Mouse (Mus musculus) midbrain, embryonic 10.5 days (tissue): Measurements from ENCODE around the gene Anapc15. TPM values are rescaled to one million over a fixed set of nuclear protein-coding genes. Genes with fewer than 3 reads are reported as not detected.

Source experiments
- microRNA-seq: library from miRNA; unstranded; fragments of <30 nt; microRNA quantifications from one replicate; pipeline ENCODE4, GENCODE M21; 2017
- polyA plus RNA-seq: library from polyadenylated mRNA; unstranded; fragments of >200 nt; fragmentation: Nextera tagmentation; extraction: Ambion mirVana; gene quantifications from 2 replicates; pipeline ENCODE4 v1.2.1, GENCODE M21; 2016

Anapc15 gene
- polyA plus RNA-seq, 1 experiment from 2014 or later, result 123 TPM

Small RNAs within 50 kb of the gene (microRNA-seq; reads per million reads assigned to microRNA genes)
- gene Gm22655, result not detected

Other genes with a start within 250 kb of the Anapc15 start
- gene Clpb, start 200.1 kb upstream of the Anapc15 start, polyA plus RNA-seq, result 54.7 and 56.3 TPM in 2 replicates
- gene Phox2a, start 45.4 kb upstream of the Anapc15 start, polyA plus RNA-seq, result 0.83 and 2.0 TPM in 2 replicates
- gene Inppl1, start 25.5 kb upstream of the Anapc15 start, polyA plus RNA-seq, result 36.2 and 38.1 TPM in 2 replicates
- 0.70 and 1.1 TPM in 2 replicates for gene Folr2, start 6.5 kb upstream of the Anapc15 start, polyA plus RNA-seq
- 17.9 and 19.5 TPM in 2 replicates for gene Folr1, start 7.1 kb downstream of the Anapc15 start, polyA plus RNA-seq
- gene Lamtor1, start 42.2 kb downstream of the Anapc15 start, polyA plus RNA-seq, result 164 and 166 TPM in 2 replicates
- gene Tomt, start 42.6 kb downstream of the Anapc15 start, polyA plus RNA-seq, result 0.37 and 0.87 TPM in 2 replicates
- 10.6 and 12.7 TPM in 2 replicates for gene Lrrc51, start 70.2 kb downstream of the Anapc15 start, polyA plus RNA-seq
- 76.9 and 91.8 TPM in 2 replicates for gene Numa1, start 70.4 kb downstream of the Anapc15 start, polyA plus RNA-seq
- gene Il18bp, start 155.0 kb downstream of the Anapc15 start, polyA plus RNA-seq, result 3.8 and 4.1 TPM in 2 replicates
- 31.1 and 32.7 TPM in 2 replicates for gene Rnf121, start 201.8 kb downstream of the Anapc15 start, polyA plus RNA-seq
- gene Xndc1, start 201.8 kb downstream of the Anapc15 start, polyA plus RNA-seq, result 44.2 and 45.3 TPM in 2 replicates
- gene Xntrpc, start 202.0 kb downstream of the Anapc15 start, polyA plus RNA-seq, result 1.7 and 1.8 TPM in 2 replicates
- 0.19 TPM in 1 of 2 replicates, not detected in the other for gene Trpc2, start 219.4 kb downstream of the Anapc15 start, polyA plus RNA-seq
- gene Art1, start 238.0 kb downstream of the Anapc15 start, polyA plus RNA-seq, result 0.67 and 0.79 TPM in 2 replicates
- gene Art5, start 245.8 kb downstream of the Anapc15 start, polyA plus RNA-seq, result 1.9 TPM in 2 replicates